Mouse (Mus musculus) adrenal gland, postnatal 36 days (tissue): ENCODE measurements around the gene Xirp2. TPM values are rescaled to one million over a fixed set of nuclear protein-coding genes. Genes with fewer than 3 reads are reported as not detected.

ENCODE experiments used
- DNase-seq, 2 experiments: peaks; one replicate each; pipeline ENCODE4 v3.0.0; 2021; ENCODE audit warnings: mixed read lengths in 1 of 2
- total RNA-seq, 2 experiments: library from RNA; stranded (reverse); gene quantifications; 2 replicates each; pipeline ENCODE4 v1.2.3; 2021

Xirp2 gene
- total RNA-seq, 2 experiments from 2014 or later = 0.10 TPM; not detected in 1

DNA sequence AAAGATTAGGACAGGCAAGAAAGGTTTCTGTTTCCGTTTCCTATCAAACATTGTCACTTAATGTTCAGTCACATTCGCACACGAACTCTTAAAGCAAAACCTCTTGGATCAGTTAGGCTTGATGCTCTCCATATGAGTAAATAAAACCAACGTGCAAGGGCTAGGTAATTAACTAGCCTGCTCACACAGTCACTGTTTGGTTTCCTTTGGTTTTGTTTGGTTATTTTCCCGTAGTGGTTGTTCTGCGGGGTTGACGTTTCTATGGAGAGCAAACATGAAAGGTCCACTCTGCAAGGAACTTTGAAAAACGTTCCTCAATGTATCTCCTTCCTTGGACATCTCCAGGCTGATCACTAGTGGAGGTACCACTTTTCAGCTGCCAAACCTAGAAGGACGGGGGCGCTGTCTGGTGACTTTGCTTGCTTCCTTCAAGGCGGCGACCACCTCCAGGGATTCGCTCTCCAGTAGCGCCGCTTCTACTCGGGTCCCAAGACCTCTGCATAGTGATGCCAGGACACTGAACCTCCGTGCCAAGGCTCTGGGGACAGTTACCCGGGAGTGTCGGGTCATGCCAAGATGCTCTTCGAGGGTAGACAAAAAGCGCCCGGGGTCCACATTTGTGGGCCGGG, 119.2 kb downstream of the Xirp2 start:
- peak in 1 of 2 experiments; percentile 10 for DNase-seq

DNA sequence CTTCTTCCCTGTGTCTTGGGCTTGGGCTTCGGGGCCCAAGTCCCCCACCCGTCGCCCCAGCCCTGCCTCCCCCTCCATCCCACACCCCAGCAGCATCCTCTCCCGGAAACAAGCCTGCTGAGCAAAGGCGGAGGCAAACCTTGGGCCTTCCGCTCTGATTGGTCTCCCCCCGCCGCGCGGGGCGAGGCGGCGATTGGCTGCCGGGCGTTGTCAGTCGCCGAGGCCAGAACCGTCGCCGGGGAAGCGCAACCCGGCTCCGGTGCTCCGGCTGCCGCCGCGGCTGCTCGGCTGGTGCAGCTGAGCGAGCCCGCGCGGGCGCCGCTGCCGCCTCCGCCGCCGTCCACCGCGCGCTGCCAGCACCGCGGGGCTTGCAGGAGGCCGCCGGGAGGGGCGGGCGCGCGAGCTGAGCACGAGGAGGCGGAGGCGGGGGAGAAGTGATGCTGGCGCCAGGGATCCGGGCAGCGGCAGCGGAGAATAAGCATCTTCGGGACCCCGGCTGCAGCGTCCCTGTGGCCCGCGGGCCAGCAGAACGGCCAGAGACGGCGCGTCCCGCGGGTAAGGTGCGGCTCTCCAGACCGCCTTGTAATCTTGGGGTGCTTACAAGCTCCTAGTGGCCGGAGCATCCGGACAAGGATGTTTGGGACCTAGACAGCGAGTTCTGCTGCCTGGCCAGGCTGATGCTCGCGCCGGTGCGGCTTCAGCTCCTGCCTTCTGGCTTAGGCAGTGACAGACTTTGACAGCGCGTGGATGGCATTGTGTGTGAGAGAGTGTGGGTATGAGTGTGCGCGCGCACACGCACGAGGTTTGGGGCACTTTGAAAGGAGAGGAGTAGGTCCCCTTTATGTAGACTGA, 119.9 kb downstream of the Xirp2 start, which contains the start of gene B3galt1:
TSS of gene B3galt1 (plus strand) at position 392 of the 852 bp plus-strand sequence.
- peak; percentile 83 for DNase-seq

DNA sequence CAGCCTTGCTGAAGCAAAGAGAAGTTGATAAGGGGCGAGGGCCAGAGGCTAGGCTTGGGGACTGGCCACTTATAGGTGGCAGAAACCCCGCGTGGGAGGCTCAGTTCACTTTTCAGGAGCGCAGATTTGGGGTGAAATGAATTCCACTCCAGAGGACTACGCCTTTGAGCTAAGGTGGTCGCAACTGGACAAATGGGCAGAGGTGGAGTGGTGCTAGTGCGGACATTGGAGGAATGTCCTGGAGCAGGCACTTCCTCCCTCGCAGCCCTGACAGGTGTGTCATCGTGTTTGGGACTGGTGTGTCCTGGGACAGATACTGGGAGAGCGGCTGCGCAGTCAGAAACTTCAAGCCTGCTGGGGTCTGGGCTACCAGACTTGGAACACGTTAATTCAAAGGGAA, 120.8 kb downstream of the Xirp2 start:
- DNase-seq = no peak

DNA sequence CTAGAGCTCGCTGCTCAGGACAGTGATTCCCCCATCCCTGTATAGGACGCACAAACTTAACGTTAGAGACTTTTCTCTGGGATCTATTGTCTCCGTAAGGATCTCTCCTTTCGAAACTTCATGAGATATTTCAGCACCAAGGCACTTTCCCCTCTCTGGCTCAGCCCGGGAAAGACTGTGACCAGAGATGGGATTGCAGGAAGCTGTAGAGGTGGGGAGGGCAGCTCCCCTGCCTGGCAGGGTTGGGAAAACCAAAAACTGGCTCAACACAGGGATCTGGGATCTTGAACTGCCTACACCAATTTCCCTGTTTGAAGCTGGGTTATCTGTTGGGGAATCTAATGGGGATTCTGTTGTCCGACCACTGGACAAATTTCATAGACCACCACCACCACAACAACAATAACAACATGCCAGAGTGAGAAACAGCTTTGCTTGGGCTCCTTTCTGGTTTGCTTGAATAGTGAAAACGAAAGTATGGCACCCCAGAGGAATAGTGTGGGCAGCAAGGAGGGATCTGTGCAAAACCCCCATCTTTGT, 121.4 kb downstream of the Xirp2 start:
- DNase-seq = no peak

Other genes starting within 250 kb of the Xirp2 start
- gene Gm21830, start 32.3 kb upstream of the Xirp2 start, total RNA-seq = not detected
- not detected for gene Gm26727, start 12.8 kb upstream of the Xirp2 start, total RNA-seq
- gene B3galt1, start 119.9 kb downstream of the Xirp2 start, total RNA-seq = 1 to 10 TPM; 2.3 to 3.1 TPM